Mouse (Mus musculus) adipose tissue, adult 10 weeks (tissue): ENCODE measurements around the gene Pex7. TPM values are rescaled to one million over a fixed set of nuclear protein-coding genes. Genes with fewer than 3 reads are reported as not detected.

Experiments
- polyA plus RNA-seq: library from polyadenylated mRNA; stranded (reverse); fragments of 350-450 nt; fragmentation: Illumina TruSeq; extraction: RNeasy Lipid Tissue Mini Kit (QIAGEN cat#74804); gene quantifications from one replicate; pipeline ENCODE4 v1.2.3, GENCODE M21; 2014; ENCODE audit warnings: low read depth, low replicate concordance

Gene Pex7
- 29.3 TPM for polyA plus RNA-seq

DNA sequence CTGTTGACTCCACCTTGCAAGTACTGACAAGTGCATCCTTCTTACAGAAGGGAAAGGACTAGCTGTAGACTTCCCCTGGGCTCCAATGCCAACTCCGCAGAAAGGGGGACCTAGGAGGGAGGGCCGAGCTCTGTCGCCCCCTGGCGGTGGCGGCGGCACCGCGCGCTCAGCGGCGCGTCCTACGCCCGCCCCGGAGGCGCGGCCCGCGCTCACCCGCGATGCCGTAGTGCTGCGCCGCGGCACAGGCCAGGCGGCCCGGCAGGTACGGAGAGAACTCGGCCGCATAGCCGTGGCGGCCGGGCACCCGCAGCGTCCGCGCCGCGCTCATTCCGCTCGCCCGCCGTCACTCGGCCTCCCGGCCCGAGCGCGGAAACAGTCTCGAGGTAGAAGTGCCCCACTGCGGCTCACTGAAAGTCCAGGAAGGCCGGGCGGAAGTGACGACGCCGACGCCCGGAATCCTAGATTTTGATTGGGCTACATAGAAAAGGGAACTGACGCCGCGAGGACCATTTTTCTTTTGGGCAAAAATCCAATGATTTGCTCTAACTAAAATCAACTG is at the start of gene Pex7:
TSS of gene Pex7 (minus strand) at position 444 of the 559 bp plus-strand sequence.

DNA sequence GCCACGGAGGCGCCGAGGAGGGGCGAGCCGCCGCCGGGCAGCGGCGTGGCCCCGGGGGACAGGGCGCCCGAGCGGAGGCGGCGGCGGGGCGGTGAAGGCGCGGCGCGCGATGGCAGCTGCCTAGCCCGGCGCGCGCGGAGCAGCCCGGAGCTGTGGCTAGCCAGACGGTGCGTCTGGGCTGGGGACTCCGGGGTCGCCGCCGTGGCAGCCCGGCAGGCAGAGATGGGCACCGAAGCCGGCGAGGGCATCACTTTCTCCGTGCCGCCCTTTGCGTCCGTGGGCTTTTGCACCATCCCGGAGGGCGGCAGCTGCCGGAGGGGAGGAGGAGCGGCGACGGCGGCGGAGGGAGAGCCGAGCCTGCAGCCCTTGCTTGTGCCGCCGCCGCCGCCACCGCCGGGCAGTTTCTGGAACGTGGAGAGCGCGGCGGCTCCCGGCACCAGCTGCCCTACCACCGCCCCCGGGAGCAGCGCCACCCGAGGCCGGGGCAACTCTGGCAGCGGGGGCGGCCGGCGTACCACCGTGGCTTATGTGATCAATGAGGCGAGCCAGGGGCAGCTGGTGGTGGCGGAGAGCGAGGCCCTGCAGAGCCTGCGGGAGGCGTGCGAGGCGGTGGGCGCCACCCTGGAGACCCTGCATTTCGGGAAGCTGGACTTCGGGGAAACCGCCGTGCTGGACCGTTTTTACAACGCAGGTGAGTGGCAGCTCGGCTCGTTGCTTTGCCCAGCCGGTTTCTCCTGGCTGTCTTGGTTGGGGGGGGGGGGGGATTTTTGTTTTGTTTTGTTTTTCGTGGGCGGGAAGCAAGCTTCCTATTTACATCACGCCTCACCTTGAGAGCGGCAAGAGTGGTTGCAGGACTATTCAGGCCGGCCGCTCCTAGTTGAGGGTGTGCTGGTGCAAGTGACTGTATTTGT is 27.1 kb upstream of the Pex7 start, which contains the start of gene Map3k5:
TSS of gene Map3k5 (plus strand) at position 89 of the 911 bp plus-strand sequence.

DNA sequence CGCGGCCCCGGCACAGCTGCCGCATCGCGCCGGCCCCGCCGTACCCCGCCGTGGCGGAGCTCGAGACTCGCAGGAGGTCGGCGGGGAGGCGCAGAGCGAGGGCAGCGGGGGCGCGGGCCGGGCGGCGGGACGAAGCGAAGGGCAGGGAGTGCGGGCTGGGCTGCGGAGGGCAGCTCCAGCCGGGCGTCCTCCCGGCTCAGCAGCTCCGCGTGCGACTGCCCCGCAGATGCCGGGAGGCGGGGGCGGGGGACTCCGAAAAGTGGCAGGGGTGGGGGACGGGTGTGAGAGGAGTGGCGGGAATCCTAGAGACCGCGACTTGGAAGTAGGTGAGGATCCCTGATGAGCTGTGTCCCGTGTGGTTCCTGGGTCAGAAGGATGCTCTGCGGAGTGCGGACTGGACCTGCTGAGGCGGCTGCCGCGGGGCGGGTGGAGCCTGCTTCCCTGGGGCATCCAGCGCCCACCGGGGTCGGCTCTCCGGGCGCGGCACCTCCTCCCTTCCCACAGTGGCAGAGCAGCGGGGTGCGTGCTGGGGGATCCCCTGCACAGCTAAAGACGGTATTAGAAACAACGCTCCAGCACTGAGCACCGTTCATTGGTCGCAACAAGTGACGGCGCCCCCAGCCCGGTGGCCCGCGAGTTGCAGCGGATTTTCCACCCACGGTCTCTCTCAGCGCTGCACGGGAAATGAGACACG is 56.3 kb downstream of the Pex7 start, which contains the start of gene Slc35d3:
TSS of gene Slc35d3 (minus strand) at position 462 of the 694 bp plus-strand sequence.

Other genes starting within 250 kb of the Pex7 start
- not detected for gene Il20ra, start 195.1 kb downstream of the Pex7 start, polyA plus RNA-seq
- not detected for gene Slc35d3, start 56.2 kb downstream of the Pex7 start, polyA plus RNA-seq
- gene Map3k5, start 26.8 kb upstream of the Pex7 start, polyA plus RNA-seq, result 18.4 TPM
- 54.5 TPM for gene Map7, start 240.8 kb upstream of the Pex7 start, polyA plus RNA-seq